Mouse (Mus musculus): ENCODE data around the gene Disp1.
A peak's percentile ranks its signal among the peaks of the same experiment; 100 is the strongest.

Gene Disp1

GRCm38 (mm10) chr1:183200926-183201325 lies 20.4 kb downstream of the Disp1 start:
- no peak for DNase-seq

- no peak for DNase-seq
These were observed 26.6 kb downstream of the Disp1 start for GRCm38 (mm10) chr1:183194763-183195162.

- DNase-seq = no peak
These were observed 27.2 kb downstream of the Disp1 start for GRCm38 (mm10) chr1:183194151-183194550.

GRCm38 (mm10) chr1:183191398-183191797 lies 29.9 kb downstream of the Disp1 start:
- DNase-seq = no peak

- no peak for DNase-seq
These were observed 30.9 kb downstream of the Disp1 start for GRCm38 (mm10) chr1:183190456-183190855.

- no peak for DNase-seq
These were observed 32.2 kb downstream of the Disp1 start for GRCm38 (mm10) chr1:183189014-183189662.

GRCm38 (mm10) chr1:183188115-183189013 lies 33.0 kb downstream of the Disp1 start:
- DNase-seq = no peak

GRCm38 (mm10) chr1:183185560-183185959 lies 35.8 kb downstream of the Disp1 start:
- DNase-seq = no peak

GRCm38 (mm10) chr1:183184681-183185080 lies 36.6 kb downstream of the Disp1 start:
- no peak for DNase-seq

GRCm38 (mm10) chr1:183183565-183183964 lies 37.8 kb downstream of the Disp1 start:
- DNase-seq = no peak

GRCm38 (mm10) chr1:183182641-183183414 lies 38.5 kb downstream of the Disp1 start:
- no peak for DNase-seq

GRCm38 (mm10) chr1:183181030-183181395 lies 40.3 kb downstream of the Disp1 start:
- peak in 1 of 2 experiments; percentile 35 for DNase-seq

GRCm38 (mm10) chr1:183180301-183181029 lies 40.9 kb downstream of the Disp1 start:
- no peak for DNase-seq

- DNase-seq = no peak
These were observed 42.0 kb downstream of the Disp1 start for GRCm38 (mm10) chr1:183179316-183179715.

- DNase-seq = no peak
These were observed 46.1 kb downstream of the Disp1 start for GRCm38 (mm10) chr1:183175236-183175635.

- DNase-seq = no peak
These were observed 50.2 kb downstream of the Disp1 start for GRCm38 (mm10) chr1:183171095-183171494.

- no peak for DNase-seq
These were observed 52.9 kb downstream of the Disp1 start for GRCm38 (mm10) chr1:183168465-183168864.

GRCm38 (mm10) chr1:183167776-183168175 lies 53.5 kb downstream of the Disp1 start:
- peak in 1 of 2 experiments; percentile 41 for DNase-seq

GRCm38 (mm10) chr1:183166700-183167099 lies 54.6 kb downstream of the Disp1 start:
- no peak for DNase-seq

- DNase-seq = no peak
These were observed 56.7 kb downstream of the Disp1 start for GRCm38 (mm10) chr1:183164648-183165071.

GRCm38 (mm10) chr1:183164190-183164580 lies 57.1 kb downstream of the Disp1 start:
- DNase-seq = no peak

- DNase-seq = no peak
These were observed 57.7 kb downstream of the Disp1 start for GRCm38 (mm10) chr1:183163512-183164189.
